Mouse (Mus musculus) frontal cortex, postnatal 14 days (tissue): ENCODE data around the gene Hist2h2ab.
A peak's percentile ranks its signal among the peaks of the same experiment; 100 is the strongest.
"Not testable (repeated sequence)": the region's sequence is repeated elsewhere in the genome, so short reads cannot be mapped to it uniquely, and the experiment has no call there.

Experiments used
- DNase-seq, 2 experiments: peaks; one replicate each; pipeline ENCODE4 v3.0.0; 2022; ENCODE audit warnings: low spot score in 2 of 2

The Hist2h2ab gene

DNA sequence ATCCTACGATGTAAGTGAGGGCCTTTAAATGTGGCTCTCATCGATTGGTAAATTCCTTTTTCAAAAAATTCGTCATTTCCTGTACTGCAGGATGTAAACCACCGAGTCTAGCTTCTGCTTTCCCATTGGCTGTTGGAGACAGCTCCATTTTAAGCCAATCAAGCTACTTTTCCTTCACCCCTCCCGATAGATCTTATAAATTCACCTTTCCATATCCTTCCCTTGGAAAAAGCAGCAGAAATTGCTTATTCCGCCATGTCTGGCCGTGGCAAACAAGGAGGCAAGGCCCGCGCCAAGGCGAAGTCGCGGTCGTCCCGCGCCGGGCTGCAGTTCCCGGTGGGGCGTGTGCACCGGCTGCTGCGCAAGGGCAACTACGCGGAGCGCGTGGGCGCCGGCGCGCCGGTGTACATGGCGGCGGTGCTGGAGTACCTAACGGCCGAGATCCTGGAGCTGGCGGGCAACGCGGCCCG lies at the start of gene Hist2h2ab, which contains the start of gene Bola1:
Gene Hist2h2ab (plus strand): TSS at position 205 of the 470 bp plus-strand sequence.
Gene Bola1 (minus strand): TSS at position 49 of the 470 bp plus-strand sequence.
- peak; percentile 73 to 75 for DNase-seq

- DNase-seq = no peak
Measured at GRCm38 (mm10) chr3:96170276-96170675, 49.4 kb upstream of the Hist2h2ab start.

- DNase-seq = no peak
Measured at GRCm38 (mm10) chr3:96170976-96171545, 48.6 kb upstream of the Hist2h2ab start.

GRCm38 (mm10) chr3:96171583-96172196 lies 48.0 kb upstream of the Hist2h2ab start:
- DNase-seq = no peak

DNA sequence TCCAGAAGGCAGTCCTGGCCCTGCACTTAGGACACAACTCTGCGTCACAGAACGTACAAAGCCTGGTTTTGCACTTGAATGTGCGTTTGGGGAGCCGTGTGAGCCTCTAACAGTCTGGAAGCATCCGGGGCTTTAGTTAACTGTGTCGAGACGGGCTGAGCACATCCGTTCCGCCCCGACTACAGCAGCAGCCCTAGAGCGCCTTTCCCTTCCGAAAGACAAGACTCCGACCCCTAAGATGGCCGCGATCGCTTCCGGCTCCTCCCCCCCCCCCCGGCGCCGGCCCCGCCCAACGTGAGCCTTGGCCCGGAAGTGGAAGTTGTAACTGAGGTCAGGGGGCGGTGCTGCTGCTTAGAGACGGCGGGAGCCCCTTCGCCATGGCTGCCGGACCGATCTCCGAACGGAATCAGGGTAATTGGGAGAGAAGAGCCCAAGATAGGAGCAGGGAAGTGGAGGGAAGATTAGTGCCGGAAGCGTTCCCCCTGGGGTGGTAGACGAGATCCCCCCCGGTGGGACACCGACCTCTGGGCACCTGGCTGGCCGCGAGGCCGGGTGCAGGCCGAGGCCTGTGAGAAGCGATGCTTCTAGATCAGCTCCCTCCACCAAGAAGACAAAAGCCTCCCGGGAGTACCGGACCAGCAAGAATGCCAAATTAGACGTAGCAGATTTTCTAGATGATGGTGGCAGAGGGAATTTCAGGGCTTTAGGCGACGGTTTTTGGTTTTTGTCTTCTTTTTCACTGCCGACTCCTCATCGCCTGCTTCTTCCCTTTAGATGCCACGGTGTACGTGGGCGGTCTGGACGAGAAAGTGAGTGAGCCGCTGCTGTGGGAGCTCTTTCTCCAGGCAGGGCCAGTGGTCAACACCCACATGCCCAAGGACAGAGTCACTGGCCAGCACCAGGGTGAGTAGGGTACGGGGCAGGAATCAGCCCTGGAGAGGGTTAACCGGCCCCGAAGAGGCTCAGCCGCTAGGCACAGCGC lies 47.2 kb upstream of the Hist2h2ab start, which contains the start of gene Sf3b4:
Gene Sf3b4 (plus strand): TSS at position 136 of the 982 bp plus-strand sequence.
- DNase-seq = peak; percentile 72 to 80

- no peak for DNase-seq
Measured at GRCm38 (mm10) chr3:96173185-96173584, 46.5 kb upstream of the Hist2h2ab start.

DNA sequence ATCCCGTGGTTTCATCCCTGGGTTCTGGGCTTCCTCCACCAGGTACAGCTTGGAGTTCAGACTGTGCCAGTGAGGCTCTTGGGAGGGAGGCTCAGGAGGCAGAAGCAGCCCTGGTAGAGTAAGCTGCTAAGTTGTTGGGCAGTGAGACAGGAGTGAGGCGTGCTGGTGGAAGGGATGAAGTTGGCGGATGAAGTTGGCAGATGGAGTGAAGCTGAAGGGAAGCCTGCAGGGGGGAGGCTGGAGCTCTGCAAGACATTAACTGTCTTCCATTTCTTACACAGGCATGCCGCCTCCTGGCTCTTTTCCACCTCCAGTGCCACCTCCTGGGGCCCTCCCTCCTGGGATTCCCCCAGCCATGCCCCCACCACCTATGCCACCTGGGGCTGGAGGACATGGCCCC lies 45.6 kb upstream of the Hist2h2ab start:
- not testable (repeated sequence) for DNase-seq

DNA sequence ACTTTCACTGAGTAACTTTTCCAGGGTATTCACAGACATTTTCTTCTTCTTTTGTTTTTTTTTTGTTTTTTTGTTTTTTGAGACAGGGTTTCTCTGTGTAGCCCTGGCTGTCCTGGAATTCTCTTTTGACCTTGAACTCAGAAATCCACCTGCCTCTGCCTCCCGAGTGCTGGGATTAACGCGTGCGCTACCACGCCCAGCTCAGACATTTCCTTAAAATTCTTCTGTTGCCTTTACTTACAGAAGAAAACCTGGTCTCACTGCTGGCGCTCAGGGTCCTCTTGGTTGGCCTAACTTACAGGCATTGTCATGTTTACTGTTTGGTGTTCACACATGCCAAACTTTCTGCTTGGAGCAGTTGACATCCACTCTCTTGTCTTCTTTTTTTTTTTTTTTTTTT lies 44.4 kb upstream of the Hist2h2ab start:
- DNase-seq = no peak

DNA sequence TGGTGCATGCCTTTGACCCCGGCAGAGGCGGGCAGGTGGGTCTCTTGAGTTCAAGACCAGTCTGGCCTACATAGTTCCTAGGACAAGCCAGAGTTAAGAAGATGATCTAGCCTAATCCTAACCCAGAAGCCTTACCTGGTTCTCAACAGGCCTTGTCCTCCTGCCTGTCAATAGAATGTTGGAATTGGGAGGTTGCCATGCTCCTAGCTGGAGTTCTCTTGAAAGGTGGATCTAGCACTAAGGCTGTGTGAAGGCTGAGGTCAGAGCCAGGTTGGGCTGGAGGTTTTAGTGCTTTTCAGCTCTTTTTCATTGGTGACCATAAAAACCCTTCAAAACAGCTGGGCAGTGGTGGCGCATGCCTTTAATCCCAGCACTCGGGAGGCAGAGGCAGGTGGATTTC lies 41.2 kb upstream of the Hist2h2ab start:
- DNase-seq = no peak

DNA sequence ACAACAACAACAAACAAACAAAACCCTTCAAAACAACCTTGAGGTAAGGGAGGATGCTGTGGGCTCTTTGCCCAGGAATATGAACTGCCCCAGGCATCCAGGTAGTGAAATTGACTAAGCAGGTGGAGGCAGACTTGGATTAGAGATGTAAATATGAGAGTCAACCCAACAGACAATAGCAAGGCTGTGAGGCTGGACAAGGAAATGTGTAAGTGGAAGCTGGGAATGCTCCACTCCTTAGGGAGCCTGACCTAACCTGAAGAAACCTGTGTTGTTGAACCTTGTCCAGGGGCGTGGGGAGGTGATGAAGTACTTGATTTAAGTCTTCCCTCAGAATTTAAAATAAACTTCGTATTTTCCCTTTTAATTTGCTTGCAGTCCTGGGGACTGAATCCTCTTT lies 40.8 kb upstream of the Hist2h2ab start:
- DNase-seq = no peak

DNA sequence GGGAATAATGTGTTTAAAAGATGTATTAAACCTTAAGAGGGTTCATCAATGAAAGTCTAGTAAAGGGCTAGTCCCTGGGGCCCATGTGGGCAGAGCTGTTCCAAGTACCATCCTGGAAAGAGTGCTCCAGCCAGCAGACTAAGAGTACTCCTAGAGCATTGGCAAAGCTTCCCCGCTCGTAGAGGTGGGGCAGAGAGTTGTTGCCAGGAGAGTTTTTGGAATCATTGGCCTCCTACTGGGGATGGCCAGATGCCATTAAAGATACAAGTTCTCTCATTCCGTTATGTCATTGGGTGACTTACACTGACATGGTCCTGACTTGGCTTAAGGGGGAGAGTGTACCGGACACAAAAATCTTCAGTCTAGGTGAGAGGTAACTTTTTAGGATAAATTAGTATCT lies 40.1 kb upstream of the Hist2h2ab start:
- DNase-seq = no peak

GRCm38 (mm10) chr3:96180727-96181477 lies 38.8 kb upstream of the Hist2h2ab start, which contains the start of gene Sv2a:
TSS of gene Sv2a (plus strand) at chr3:96181151.
- peak; percentile 53 to 65 for DNase-seq

DNA sequence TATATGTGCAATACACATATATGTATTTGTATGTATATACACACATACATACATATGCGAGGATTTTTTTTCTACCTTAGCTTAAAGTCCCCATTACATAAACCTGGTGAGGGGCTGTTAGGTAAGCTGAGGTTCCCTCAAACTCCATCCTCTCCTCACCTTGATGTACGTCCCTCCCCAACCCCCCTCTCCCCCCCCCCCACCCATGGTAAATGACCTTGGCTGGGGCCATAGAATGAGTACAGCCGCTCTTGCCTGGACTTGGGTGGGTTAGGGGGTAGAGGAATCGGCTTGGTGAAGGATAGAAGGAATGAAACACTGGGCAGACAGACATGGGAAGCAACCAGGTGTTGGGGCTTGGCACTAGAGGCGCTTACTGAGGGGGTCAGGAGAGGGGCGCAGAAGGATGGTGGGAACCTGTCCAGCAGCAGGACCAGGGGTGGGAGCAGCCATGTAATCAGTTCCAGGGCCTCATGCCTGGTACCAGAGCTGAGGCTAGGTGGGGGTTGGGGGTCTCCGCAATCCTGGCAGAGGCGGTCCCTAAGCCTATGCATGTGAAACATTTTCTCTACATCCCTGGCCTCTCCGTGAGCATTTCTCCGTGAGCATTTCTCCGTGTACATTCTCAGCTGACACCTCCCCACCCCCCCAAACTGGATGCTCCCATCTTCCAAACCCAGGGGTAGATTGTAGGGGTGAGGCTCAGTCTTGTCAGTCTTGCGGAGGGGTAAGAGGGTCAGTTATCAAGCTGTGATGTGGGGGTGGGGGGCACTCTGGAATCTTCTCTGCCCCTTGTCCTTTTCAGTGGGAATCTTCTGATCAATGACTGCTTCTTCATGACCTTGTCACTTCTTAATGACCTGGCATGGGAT lies 37.9 kb upstream of the Hist2h2ab start:
- no peak for DNase-seq

- DNase-seq = no peak
Measured at GRCm38 (mm10) chr3:96182382-96182776, 37.3 kb upstream of the Hist2h2ab start.

GRCm38 (mm10) chr3:96192977-96193376 lies 26.7 kb upstream of the Hist2h2ab start:
- no peak for DNase-seq

DNA sequence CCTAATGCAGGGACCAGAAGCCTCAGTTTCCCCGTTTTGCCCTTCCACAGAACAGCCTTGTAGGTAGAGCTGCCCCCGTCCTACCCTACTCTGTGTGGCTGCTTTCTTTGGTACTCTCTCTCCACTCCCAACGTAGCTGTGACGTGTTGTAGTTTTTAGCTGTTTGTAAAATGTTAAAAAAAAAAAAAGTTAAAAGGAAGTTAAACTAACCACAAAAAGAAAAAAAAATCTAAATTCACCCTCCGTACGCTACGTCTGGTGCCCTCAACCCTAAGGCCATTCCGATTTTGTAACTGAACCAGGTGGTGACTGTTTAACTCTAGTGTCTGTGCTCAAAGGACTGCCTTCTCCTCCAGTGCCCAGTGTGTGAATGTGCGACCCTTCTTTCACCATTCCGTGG lies 24.7 kb upstream of the Hist2h2ab start:
- no peak for DNase-seq

DNA sequence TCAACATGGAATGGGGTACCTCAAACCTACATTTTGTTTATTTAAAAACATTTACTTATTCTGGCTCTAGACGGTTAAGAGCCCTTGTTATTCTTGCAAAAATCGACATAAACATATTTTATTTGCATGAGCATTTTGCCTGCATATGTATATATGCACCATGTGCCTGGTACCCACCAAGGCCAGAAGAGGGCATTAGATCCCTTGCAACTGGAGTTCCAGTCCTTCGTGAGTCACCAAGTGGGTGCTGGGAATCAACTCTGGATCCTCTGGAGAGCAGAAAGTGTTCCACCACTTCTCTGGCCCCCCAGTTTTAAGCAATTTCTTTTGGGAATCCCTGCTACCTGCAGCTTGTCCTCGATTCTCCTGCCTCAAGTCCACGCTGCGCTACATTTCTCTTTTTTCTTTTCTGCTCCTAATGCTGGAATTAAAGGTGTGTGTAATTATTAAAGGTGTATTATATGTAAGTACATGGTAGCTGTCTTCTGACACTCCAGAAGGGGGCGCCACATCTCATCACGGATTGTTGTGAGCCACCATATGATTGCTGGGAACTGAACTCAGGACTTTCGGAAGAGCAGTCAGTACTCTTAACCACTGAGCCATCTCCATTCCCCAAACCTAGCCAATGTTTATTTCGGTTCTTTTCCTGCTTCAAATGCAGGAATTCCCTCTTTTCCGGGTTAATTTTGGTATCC lies 23.9 kb upstream of the Hist2h2ab start:
- DNase-seq = no peak

DNA sequence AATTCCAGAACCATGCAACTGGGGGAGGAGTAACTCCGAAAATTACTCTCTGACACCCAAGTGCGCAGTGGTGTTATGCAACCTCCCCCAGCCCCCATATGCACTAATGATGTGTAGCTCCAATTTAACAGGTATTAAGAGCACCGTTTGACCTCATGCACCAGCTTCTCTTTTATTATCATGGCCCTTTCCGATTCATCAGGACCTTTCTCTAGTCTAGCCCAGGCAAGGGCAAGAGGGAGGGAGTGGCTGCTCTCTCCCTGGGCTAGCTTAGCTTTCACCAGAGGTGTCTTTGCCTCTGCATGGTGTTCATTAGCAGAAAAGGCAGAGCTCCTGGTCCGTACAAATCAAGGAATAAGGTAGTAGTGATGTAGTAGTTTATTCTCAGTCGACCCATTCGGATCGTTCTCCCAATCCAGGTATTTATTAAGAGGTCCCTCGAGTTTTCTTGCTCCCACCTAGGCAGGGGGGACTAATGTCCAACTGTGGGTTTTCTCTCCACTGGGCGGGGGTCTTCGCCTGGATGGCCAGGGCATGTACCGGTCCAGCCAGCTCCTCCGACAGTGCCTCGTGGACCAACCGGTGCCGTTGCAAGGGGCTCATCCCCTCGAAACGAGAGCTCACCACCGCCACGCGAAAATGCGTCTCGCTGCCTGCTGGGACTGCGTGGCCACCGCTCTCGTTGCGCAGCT lies 23.1 kb upstream of the Hist2h2ab start:
- peak in 1 of 2 experiments; percentile 47 for DNase-seq

DNA sequence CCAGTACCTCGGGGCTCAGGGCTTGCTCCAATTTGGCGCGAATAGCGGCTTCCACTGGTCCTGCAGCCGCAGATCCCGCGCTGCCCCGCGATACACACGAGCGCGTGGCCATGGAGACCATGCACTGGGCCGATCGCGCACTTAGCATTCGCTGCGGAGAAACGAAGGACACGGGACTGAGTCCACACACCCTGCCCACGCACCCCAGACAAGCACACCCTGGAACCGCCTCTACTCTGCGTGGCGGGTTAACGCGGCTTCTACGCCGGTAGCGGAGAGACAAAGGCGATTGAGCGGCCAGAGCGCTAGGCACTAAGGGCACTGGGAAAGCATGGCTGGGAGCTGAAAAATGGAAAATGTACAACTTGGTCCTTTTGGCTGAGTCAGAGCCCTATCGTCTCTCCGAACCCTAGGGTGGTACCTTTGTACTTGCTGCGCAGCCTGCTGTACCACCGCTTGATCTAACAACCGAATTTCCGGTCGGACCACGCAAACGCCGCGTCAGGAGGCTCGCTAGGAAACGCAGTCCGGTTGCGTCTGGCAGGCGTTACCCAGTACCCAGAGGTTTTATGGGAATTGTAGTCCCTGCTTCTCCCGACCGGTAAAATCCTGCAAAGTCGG lies 22.4 kb upstream of the Hist2h2ab start:
- peak; percentile 85 to 87 for DNase-seq
